Mouse (Mus musculus) heart, embryonic 13.5 days (tissue): ENCODE measurements at regions not wholly inside any gene's neighbourhood (a gene's known extent, or its start where the extent isn't known, plus 50 kb on each side); places are given as distances from the start of the nearest gene placed in this dataset.
"Not testable (repeated sequence)": the region's sequence is repeated elsewhere in the genome, so short reads cannot be mapped to it uniquely, and the experiment has no call there.

Experiments
- ATAC-seq: fragments of 200-750 bp; cut with Nextera tagmentation; 2 replicates; pipeline ENCODE4 v1.8.0; 2017; ENCODE audit warnings: moderate TSS enrichment; ENCODE audit not compliant: insufficient number of reproducible peaks, low FRiP score, low TSS enrichment; ENCODE audit errors: extremely low read depth
- H3K27ac ChIP-seq: fragments of 300-500 bp; sonication (generic); replicated peaks from 2 replicates; pipeline ENCODE4 v1.5.1; 2015; ENCODE audit warnings: moderate library complexity, mild to moderate bottlenecking, inconsistent platforms
- H3K27me3 ChIP-seq: fragments of 300-500 bp; sonication (generic); replicated peaks from 2 replicates; pipeline ENCODE4 v1.6.1; 2015; ENCODE audit warnings: mild to moderate bottlenecking, inconsistent platforms
- H3K36me3 ChIP-seq: fragments of 300-500 bp; sonication (generic); 2 replicates; pipeline ENCODE4 v1.6.1; 2015; ENCODE audit warnings: mild to moderate bottlenecking, inconsistent platforms
- H3K4me1 ChIP-seq: fragments of 300-500 bp; sonication (generic); 2 replicates; pipeline ENCODE4 v1.6.1; 2015; ENCODE audit warnings: inconsistent platforms
- H3K4me2 ChIP-seq: fragments of 300-500 bp; sonication (generic); 2 replicates; pipeline ENCODE4 v1.6.1; 2015; ENCODE audit warnings: inconsistent platforms, mild to moderate bottlenecking, moderate library complexity
- H3K4me3 ChIP-seq: fragments of 300-500 bp; sonication (generic); 2 replicates; pipeline ENCODE4 v1.5.1; 2015; ENCODE audit warnings: moderate library complexity, mild to moderate bottlenecking, inconsistent platforms
- H3K9ac ChIP-seq: fragments of 300-500 bp; sonication (generic); 2 replicates; pipeline ENCODE4 v1.6.1; 2015; ENCODE audit warnings: inconsistent platforms, mild to moderate bottlenecking, moderate library complexity
- H3K9me3 ChIP-seq: fragments of 300-500 bp; sonication (generic); 2 replicates; pipeline ENCODE4 v1.6.1; 2016; ENCODE audit warnings: inconsistent platforms
- WGBS: fragments of 180-500 bp; shearing (Covaris S2); methylation state at CpG from one replicate; pipeline ENCODE4 v1.1.7; 2015; ENCODE audit warnings: mixed read lengths; 5-methylcytosine and 5-hydroxymethylcytosine counted together

- Histone ChIP-seq H3K27ac (no peak overlapping the region), H3K4me1 (no peaks in the 10 kb centered on the region), H3K36me3 (no peaks in the 10 kb centered on the region), H3K4me3 (no peak overlapping the region), H3K4me2 (no peak overlapping the region), H3K9ac (no peak overlapping the region), H3K9me3 (no peaks in the 10 kb centered on the region), H3K27me3 (no peaks in the 10 kb centered on the region)
- WGBS, result 83% methylated on average over 2 of the region's 2 CpGs
- ATAC-seq, result no peak
Measured at GRCm38 (mm10) chr17:66206074-66206473, 82.8 kb downstream of the Ddx11 start.

- not testable (repeated sequence) for H3K9me3 ChIP-seq, ATAC-seq, H3K27ac ChIP-seq, H3K27me3 ChIP-seq, H3K4me2 ChIP-seq, H3K4me1 ChIP-seq, H3K9ac ChIP-seq, H3K36me3 ChIP-seq, H3K4me3 ChIP-seq
- WGBS, result 55% methylated on average over 6 of the region's 6 CpGs
Measured at GRCm38 (mm10) chr17:66207653-66208497, 84.6 kb downstream of the Ddx11 start.

GRCm38 (mm10) chr17:66208803-66209515 is 85.6 kb downstream of the Ddx11 start:
- not testable (repeated sequence) for H3K9me3 ChIP-seq, H3K4me2 ChIP-seq, H3K27ac ChIP-seq, H3K36me3 ChIP-seq, H3K4me3 ChIP-seq, ATAC-seq, H3K4me1 ChIP-seq, H3K9ac ChIP-seq, H3K27me3 ChIP-seq
- 55% methylated on average over 4 of the region's 6 CpGs for WGBS

- Histone ChIP-seq H3K27me3 (no peaks in the 10 kb centered on the region), H3K4me1 (no peaks in the 10 kb centered on the region), H3K9me3 (0 out of 2 replicates have a peak, but pooled peaks cover 4% of the 10 kb centered on the region), H3K36me3 (no peaks in the 10 kb centered on the region), H3K27ac (no peak overlapping the region), H3K4me2 (no peak overlapping the region), H3K9ac (no peak overlapping the region), H3K4me3 (no peak overlapping the region)
- WGBS, result 73% methylated on average over 7 of the region's 7 CpGs
- no peak for ATAC-seq
Measured at GRCm38 (mm10) chr17:66211561-66211960, 88.2 kb downstream of the Ddx11 start.

- 81% methylated on average over 9 of the region's 9 CpGs for WGBS
- no peak for ATAC-seq
Measured at GRCm38 (mm10) chr17:66212616-66213015, 89.3 kb downstream of the Ddx11 start.

GRCm38 (mm10) chr17:66218321-66218720 is 95.0 kb downstream of the Ddx11 start:
- H3K27ac ChIP-seq, result no peak overlapping the region
- H3K27me3 ChIP-seq, result no peaks in the 10 kb centered on the region; the same call in 1 of the 2 replicates
- no peaks in the 10 kb centered on the region for H3K4me1 ChIP-seq
- no peak overlapping the region for H3K9ac ChIP-seq
- no peak overlapping the region for H3K4me3 ChIP-seq
- no peaks in the 10 kb centered on the region for H3K36me3 ChIP-seq
- ATAC-seq, result no peak
- 84% methylated on average over 6 of the region's 6 CpGs for WGBS
- 0 out of 2 replicates have a peak, but pooled peaks cover 4% of the 10 kb centered on the region for H3K9me3 ChIP-seq
- H3K4me2 ChIP-seq, result no peak overlapping the region

More at GRCm38 (mm10) chr17:66212616-66213015, 89.3 kb downstream of the Ddx11 start:
- Histone ChIP-seq H3K27ac (no peak overlapping the region), H3K4me1 (no peaks in the 10 kb centered on the region), H3K4me2 (no peak overlapping the region), H3K36me3 (no peaks in the 10 kb centered on the region), H3K9ac (no peak overlapping the region), H3K4me3 (no peak overlapping the region), H3K27me3 (no peaks in the 10 kb centered on the region), H3K9me3 (0 out of 2 replicates have a peak, but pooled peaks cover 4% of the 10 kb centered on the region)

- Histone ChIP-seq H3K27me3 (no peaks in the 10 kb centered on the region; the same call in 1 of the 2 replicates), H3K4me2 (no peak overlapping the region), H3K4me1 (0 out of 2 replicates have a peak, but pooled peaks cover 3% of the 10 kb centered on the region), H3K36me3 (no peaks in the 10 kb centered on the region), H3K27ac (no peak overlapping the region), H3K9me3 (0 out of 2 replicates have a peak, but pooled peaks cover 4% of the 10 kb centered on the region), H3K9ac (no peak overlapping the region), H3K4me3 (no peak overlapping the region)
- 58% methylated on average over 16 of the region's 16 CpGs for WGBS
- no peak for ATAC-seq
Measured at GRCm38 (mm10) chr17:66219669-66220435, 96.5 kb downstream of the Ddx11 start.

- Histone ChIP-seq H3K9me3 (no peaks in the 10 kb centered on the region), H3K4me3 (no peak overlapping the region), H3K4me2 (no peak overlapping the region), H3K27me3 (no peaks in the 10 kb centered on the region; the same call in 1 of the 2 replicates), H3K4me1 (0 out of 2 replicates have a peak, but pooled peaks cover 3% of the 10 kb centered on the region), H3K36me3 (no peaks in the 10 kb centered on the region), H3K27ac (no peak overlapping the region), H3K9ac (no peak overlapping the region)
- no peak for ATAC-seq
- 10% methylated on average over 8 of the region's 8 CpGs for WGBS
Measured at GRCm38 (mm10) chr17:66221256-66221655, 97.9 kb downstream of the Ddx11 start.

- WGBS, result 82% methylated on average over 13 of the region's 13 CpGs
- no peak overlapping the region for H3K4me3 ChIP-seq
- no peak overlapping the region for H3K27ac ChIP-seq
- H3K36me3 ChIP-seq, result no peaks in the 10 kb centered on the region
- no peak for ATAC-seq
- no peaks in the 10 kb centered on the region; the same call in 1 of the 2 replicates for H3K27me3 ChIP-seq
- no peaks in the 10 kb centered on the region for H3K9me3 ChIP-seq
- no peak overlapping the region for H3K4me2 ChIP-seq
- H3K4me1 ChIP-seq, result 0 out of 2 replicates have a peak, but pooled peaks cover 3% of the 10 kb centered on the region
- H3K9ac ChIP-seq, result no peak overlapping the region
Measured at GRCm38 (mm10) chr17:66223711-66224110, 100.4 kb downstream of the Ddx11 start.

- Histone ChIP-seq H3K4me2 (peak overlapping the region; percentile 15; the same call in 1 of the 2 replicates), H3K9me3 (no peaks in the 10 kb centered on the region), H3K4me1 (0 out of 2 replicates have a peak, but pooled peaks cover 3% of the 10 kb centered on the region), H3K4me3 (no peak overlapping the region), H3K27me3 (peaks cover 3% of the 10 kb centered on the region), H3K9ac (no peak overlapping the region), H3K27ac (no peak overlapping the region), H3K36me3 (no peaks in the 10 kb centered on the region)
- 53% methylated on average over 7 of the region's 7 CpGs for WGBS
- ATAC-seq, result no peak
Measured at GRCm38 (mm10) chr17:66224241-66224640, 100.9 kb downstream of the Ddx11 start.

GRCm38 (mm10) chr17:66232391-66232790 is 109.1 kb downstream of the Ddx11 start:
- Histone ChIP-seq H3K9ac (no peak overlapping the region), H3K9me3 (no peaks in the 10 kb centered on the region), H3K4me2 (no peak overlapping the region), H3K4me3 (no peak overlapping the region), H3K36me3 (no peaks in the 10 kb centered on the region), H3K4me1 (0 out of 2 replicates have a peak, but pooled peaks cover 5% of the 10 kb centered on the region), H3K27ac (no peak overlapping the region), H3K27me3 (peaks cover 22% of the 10 kb centered on the region)
- ATAC-seq, result no peak
- 73% methylated on average over 8 of the region's 8 CpGs for WGBS
